Mouse (Mus musculus): ENCODE data around the gene Sept9. TPM values are rescaled to one million over a fixed set of nuclear protein-coding genes. Genes with fewer than 3 reads are reported as not detected.

The Sept9 gene
- polyA plus RNA-seq, 1 experiment: 34.6 TPM

DNA sequence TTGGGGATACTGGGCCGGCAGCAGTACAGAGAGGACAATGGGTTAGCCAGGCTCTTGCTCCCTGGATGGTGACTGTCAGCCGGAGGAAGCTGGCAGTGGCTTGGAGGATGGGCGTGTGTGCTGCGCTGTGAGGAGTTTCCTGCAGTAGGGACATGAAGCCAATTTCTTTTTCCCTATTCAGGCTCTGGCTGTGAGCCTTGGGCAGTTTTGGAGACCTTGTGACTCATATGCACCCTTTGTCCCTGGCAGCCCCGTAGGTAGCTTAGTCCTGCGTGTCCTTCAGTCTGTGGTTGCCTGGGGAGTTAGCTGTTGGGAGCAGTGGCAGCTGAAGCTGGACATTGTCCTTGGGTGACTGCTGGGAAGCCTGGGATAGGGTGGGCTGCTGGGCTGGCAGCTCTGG lies 76.5 kb downstream of the Sept9 start:
- no peak for TF ChIP-seq CTCF (IDR thresholded peaks at IDR 0.05; ENCODE audit: extremely low read depth, insufficient read depth, low read length)
- no peak for TF ChIP-seq POLR2A (IDR thresholded peaks at IDR 0.05; ENCODE audit: extremely low read depth, insufficient read depth, low read length)
- Histone ChIP-seq H3K4me3 (ENCODE audit: insufficient read depth, low read length) (no peak overlapping the region), H3K4me1 (ENCODE audit: control insufficient read depth, insufficient read depth, low read length) (0 out of 2 replicates have a peak, but pooled peaks cover 2% of the 10 kb centered on the region), H3K27ac (ENCODE audit: insufficient read depth, low read length) (no peak overlapping the region)

DNA sequence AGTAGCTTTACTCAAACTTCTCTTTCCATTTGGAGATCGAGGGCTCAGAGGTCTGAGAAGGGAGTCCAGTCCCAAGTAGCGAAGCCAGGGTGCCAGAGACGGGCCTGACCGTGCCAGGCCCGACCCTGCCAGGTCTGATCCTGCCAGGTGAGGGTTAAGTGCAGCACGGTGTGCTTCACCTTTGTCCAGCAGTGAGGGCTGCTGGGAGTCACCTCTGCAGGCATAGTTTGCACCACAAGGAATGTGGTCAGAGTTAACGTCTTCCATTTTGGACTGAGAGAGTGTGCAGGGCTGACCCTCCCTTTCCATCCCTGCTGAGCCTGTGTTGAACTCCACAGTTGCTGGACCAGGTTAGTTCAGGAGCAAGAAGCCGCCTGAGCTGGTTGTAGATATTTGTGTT lies 77.5 kb downstream of the Sept9 start:
- Histone ChIP-seq H3K27ac (ENCODE audit: insufficient read depth, low read length) (no peak overlapping the region), H3K4me1 (ENCODE audit: control insufficient read depth, insufficient read depth, low read length) (0 out of 2 replicates have a peak, but pooled peaks cover 2% of the 10 kb centered on the region), H3K4me3 (ENCODE audit: insufficient read depth, low read length) (no peak overlapping the region)
- no peak for TF ChIP-seq CTCF (IDR thresholded peaks at IDR 0.05; ENCODE audit: extremely low read depth, insufficient read depth, low read length)
- TF ChIP-seq POLR2A (IDR thresholded peaks at IDR 0.05; ENCODE audit: extremely low read depth, insufficient read depth, low read length): no peak

DNA sequence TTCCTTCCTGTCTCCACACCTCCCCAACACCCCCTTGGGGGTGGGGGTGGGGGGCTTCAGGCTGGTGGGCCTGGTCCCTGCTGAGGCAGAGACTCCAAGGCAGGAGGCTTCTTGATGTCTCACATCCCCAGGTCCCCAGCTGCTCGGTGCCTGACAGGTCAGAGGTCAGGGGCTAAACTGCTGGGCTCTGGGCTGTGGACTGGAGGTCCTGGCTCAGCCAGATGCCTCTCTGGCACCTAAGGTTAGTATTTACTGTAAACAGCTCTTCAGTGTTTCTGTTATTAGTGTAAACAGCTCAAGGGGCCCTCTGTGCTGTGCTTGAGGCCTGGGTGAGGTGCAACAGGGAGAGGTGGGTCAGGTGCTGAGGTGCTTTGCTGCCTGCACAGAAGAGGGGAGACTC lies 78.7 kb downstream of the Sept9 start:
- Histone ChIP-seq H3K27ac (ENCODE audit: insufficient read depth, low read length) (no peak overlapping the region), H3K4me1 (ENCODE audit: control insufficient read depth, insufficient read depth, low read length) (0 out of 2 replicates have a peak, but pooled peaks cover 2% of the 10 kb centered on the region), H3K4me3 (ENCODE audit: insufficient read depth, low read length) (no peak overlapping the region)
- TF ChIP-seq POLR2A (IDR thresholded peaks at IDR 0.05; ENCODE audit: extremely low read depth, insufficient read depth, low read length): no peak
- no peak for TF ChIP-seq CTCF (IDR thresholded peaks at IDR 0.05; ENCODE audit: extremely low read depth, insufficient read depth, low read length)

DNA sequence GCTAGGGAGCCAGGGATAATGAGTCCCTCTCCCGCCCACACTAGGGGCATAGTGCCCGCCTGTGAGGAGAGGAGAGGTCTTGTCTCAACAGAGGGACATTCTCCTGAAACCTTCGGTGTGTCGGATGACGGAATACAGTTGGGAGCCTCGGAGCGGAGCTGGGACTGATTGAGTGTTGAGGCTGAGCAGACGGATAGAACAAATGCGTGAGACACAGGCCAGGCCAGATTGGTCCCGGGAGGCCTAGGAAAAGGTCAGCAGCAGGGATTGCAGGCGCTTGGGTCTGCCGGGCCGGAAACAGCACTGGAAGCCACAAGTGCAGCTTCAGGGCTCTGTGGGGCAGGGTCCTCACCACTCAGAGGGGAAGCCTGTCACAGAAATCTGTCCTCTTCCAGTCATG lies 79.1 kb downstream of the Sept9 start:
- H3K27ac ChIP-seq (ENCODE audit: insufficient read depth, low read length): no peak overlapping the region
- H3K4me1 ChIP-seq (ENCODE audit: control insufficient read depth, insufficient read depth, low read length): 0 out of 2 replicates have a peak, but pooled peaks cover 2% of the 10 kb centered on the region
- no peak for TF ChIP-seq POLR2A (IDR thresholded peaks at IDR 0.05; ENCODE audit: extremely low read depth, insufficient read depth, low read length)
- TF ChIP-seq CTCF (IDR thresholded peaks at IDR 0.05; ENCODE audit: extremely low read depth, insufficient read depth, low read length): no peak
- H3K4me3 ChIP-seq (ENCODE audit: insufficient read depth, low read length): no peak overlapping the region

DNA sequence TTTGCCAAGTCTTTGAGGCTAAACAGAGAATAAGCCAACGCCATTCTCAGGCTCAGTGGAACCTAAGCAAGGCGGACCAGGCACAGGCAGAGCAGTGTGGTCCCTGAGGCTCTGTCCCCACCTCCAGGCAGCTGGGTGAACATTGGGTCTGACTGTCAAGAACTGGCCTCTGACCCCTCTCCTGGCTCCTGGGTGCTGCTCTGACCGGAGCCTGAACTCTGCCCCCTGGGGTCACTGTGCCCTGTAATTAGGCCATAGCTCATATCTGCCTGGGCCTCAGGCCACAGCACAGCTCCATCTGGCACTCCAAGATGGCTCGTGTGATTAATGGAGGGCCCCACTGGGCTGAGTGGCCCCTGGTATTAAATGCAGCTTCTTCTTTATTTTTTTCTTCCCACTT lies 80.5 kb downstream of the Sept9 start:
- H3K4me3 ChIP-seq (ENCODE audit: insufficient read depth, low read length): no peak overlapping the region
- TF ChIP-seq CTCF (IDR thresholded peaks at IDR 0.05; ENCODE audit: extremely low read depth, insufficient read depth, low read length) (no peak), POLR2A (IDR thresholded peaks at IDR 0.05; ENCODE audit: extremely low read depth, insufficient read depth, low read length) (no peak)

DNA sequence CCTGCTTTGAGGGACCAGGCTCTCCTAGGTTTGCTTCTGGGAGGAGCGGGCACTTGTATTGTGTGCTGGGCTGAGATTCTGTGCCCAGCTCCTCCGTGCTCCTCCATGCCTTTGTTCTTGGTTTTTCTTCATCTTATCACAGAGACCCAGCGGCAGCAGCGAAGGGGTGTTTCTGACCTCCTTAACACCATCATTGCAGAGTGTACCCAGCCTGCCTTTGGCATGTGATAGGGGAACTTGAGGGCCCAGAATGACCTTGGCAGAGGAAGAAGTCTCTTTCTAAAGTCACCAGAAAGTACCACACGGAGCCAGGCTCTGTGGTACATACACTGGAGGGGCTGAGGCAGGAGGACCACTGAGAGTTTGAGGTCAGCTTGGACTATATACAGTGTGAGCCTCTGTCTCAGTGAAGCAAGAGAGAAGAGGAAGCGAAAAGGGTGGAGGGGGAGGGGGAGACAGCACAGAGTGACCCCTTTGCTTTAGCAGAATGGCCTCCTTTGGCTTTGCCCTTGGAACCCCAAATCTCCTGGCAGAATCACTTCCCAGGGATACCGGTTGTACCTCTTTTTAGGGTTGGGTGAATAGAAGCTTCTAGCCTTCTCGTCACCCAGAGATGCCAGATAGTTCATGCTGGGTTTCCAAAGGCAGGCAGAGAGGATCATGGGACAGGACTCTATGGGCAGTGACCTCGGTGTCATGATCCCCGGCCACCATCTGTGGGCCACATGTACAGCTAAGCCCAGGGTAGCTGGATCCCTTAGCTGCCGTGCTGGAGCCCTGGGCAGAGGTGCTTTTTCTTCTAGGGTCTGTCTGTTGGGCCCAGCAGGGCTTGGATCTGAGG lies 83.8 kb downstream of the Sept9 start:
- TF ChIP-seq POLR2A (IDR thresholded peaks at IDR 0.05; ENCODE audit: extremely low read depth, insufficient read depth, low read length) (no peak), CTCF (IDR thresholded peaks at IDR 0.05; ENCODE audit: extremely low read depth, insufficient read depth, low read length) (no peak)
- H3K4me3 ChIP-seq (ENCODE audit: insufficient read depth, low read length): no peak overlapping the region

More for the DNA sequence above, 80.5 kb downstream of the Sept9 start:
- Histone ChIP-seq H3K27ac (ENCODE audit: insufficient read depth, low read length) (no peak overlapping the region), H3K4me1 (ENCODE audit: control insufficient read depth, insufficient read depth, low read length) (0 out of 2 replicates have a peak, but pooled peaks cover 2% of the 10 kb centered on the region)

DNA sequence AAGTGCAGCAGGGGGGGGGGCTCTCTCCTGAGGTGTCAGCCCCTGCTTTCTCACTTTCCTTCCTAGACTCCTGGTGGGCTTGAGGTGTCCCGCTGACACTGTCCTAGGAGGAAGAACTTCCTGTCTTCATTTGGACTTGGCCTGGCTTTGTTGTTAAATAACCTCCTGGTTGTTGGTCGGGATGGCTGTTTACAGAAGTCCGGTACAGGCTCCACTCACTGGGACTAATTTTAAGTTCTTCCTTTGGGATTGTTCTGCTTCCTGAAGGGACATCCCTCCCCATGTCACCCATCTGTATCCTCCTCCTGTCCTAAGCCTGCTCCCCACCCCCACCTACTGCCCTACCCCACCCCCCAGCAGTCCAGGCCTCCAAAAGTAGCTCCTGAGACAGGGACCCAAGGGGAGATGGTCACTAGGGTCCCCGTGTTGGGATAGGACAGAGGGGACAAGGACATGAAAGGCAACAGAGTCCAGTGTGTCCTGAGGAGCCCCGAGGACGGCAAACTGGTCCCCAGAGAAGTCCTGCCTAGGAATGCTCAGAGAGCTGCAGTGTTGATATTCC lies 84.5 kb downstream of the Sept9 start:
- TF ChIP-seq POLR2A (IDR thresholded peaks at IDR 0.05; ENCODE audit: extremely low read depth, insufficient read depth, low read length): no peak
- no peak for TF ChIP-seq CTCF (IDR thresholded peaks at IDR 0.05; ENCODE audit: extremely low read depth, insufficient read depth, low read length)
- Histone ChIP-seq H3K4me3 (ENCODE audit: insufficient read depth, low read length) (no peak overlapping the region), H3K27ac (ENCODE audit: insufficient read depth, low read length) (no peak overlapping the region), H3K4me1 (ENCODE audit: control insufficient read depth, insufficient read depth, low read length) (no peaks in the 10 kb centered on the region)

More for the DNA sequence above, 83.8 kb downstream of the Sept9 start:
- H3K4me1 ChIP-seq (ENCODE audit: control insufficient read depth, insufficient read depth, low read length): no peaks in the 10 kb centered on the region
- no peak overlapping the region for H3K27ac ChIP-seq (ENCODE audit: insufficient read depth, low read length)

DNA sequence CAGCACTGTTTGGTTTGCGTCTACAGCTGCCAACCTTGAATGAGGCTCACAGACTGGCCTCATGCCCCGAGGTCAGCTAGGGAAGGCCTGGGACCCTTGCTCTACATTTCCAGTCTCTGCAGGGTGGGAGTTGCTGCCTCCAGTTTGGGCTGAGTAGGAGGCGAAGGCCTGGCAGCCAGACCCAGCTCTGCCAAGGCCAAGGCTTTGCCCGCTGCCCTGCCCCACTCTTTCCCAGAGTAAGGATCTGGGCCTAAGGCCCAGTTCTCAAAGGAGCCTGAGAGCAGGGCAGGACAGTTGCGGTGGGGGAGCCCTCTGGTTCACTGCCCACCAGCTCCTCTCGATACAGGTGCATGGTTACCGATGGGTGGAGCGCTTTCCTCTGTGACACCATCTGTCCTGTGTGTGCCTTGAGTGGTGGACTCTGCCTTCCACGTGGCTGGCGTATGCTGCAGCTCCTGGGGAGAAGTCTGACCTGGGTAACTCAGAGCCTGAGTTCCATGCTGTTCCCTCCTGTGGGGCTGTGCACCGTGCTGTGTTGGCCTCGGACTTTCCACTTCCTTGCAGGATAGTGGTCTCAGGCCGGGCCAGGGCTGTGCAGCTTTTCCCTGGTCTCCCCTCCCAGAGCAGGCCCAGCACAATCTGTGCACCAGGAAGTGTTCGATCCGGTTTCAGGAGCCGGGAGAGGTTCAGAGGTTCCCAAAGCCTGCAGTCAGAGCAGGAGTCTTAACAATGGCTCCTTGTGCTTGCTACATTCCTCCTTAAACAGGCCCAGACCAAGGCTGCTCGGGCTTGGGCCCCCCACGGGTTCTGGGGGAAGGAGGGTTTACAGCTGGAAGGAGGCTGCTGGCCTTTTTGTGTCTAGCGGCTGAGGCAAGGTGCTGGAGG lies 85.5 kb downstream of the Sept9 start:
- Histone ChIP-seq H3K4me3 (ENCODE audit: insufficient read depth, low read length) (no peak overlapping the region), H3K4me1 (ENCODE audit: control insufficient read depth, insufficient read depth, low read length) (no peaks in the 10 kb centered on the region), H3K27ac (ENCODE audit: insufficient read depth, low read length) (0 out of 2 replicates have a peak overlapping the region, but pooled peaks have one; percentile 26)
- TF ChIP-seq CTCF (IDR thresholded peaks at IDR 0.05; ENCODE audit: extremely low read depth, insufficient read depth, low read length) (no peak), POLR2A (IDR thresholded peaks at IDR 0.05; ENCODE audit: extremely low read depth, insufficient read depth, low read length) (no peak)

DNA sequence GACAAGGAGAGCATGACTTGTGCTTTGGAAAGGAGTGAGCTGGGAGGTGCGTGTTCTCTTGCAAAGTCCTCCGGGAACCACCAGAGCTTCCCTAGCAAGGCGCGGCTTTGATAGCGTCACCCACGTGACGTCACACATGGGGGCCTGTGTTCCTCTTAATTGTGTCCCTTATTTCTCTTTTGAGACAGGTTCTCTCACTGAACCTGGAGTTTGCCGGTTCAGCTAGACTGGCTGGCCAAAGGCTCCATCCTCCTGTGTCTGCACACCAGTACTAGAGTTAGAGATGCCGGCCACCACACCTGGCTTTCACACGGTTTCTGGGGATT lies 86.1 kb downstream of the Sept9 start:
- Histone ChIP-seq H3K4me3 (ENCODE audit: insufficient read depth, low read length) (no peak overlapping the region), H3K27ac (ENCODE audit: insufficient read depth, low read length) (no peak overlapping the region), H3K4me1 (ENCODE audit: control insufficient read depth, insufficient read depth, low read length) (no peaks in the 10 kb centered on the region)
- no peak for TF ChIP-seq CTCF (IDR thresholded peaks at IDR 0.05; ENCODE audit: extremely low read depth, insufficient read depth, low read length)

Data from cortical plate, adult 2 months (tissue).